ENCODE assay signal across 32 mouse cellular contexts in the genomic region with DNA sequence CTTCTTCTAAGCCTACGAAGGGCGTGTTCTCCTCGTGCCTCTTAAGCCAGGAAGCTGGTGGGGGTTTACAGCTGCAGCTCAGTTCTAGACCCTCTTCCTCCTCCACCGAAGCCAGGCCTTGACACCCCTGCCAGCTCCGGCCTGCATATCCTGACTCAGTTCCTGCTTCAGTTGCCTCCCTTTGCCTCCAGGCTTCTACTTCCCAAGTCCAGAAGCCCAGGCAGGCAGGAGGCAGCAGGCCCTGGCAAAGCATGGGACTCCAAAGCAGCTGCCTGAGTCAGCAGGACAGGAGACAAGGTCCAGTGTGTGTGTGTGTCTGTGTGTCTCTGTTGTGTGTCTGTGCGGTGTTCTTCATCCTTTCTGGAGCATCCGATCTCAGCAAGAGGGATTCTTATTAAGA. TPM values are rescaled to one million over a fixed set of nuclear protein-coding genes. Genes with fewer than 3 reads are reported as not detected.
DNase-seq lines count a peak whose midpoint lies in the region; ATAC-seq and TF ChIP-seq lines count a peak whose summit lies in the region.
"Had no signal": no experiment of that assay in that cellular context is flagged by ENCODE, and none has a peak within 500 bp of the region (broad histone marks: within the 10 kb centered on the region; RNA-seq: fewer than 3 reads in every experiment).

No protein-coding gene starts in this region.

- no peak for TF ChIP-seq CTCF in kidney, adult 2 months (conservative IDR thresholded peaks at IDR 0.05; ENCODE audit: insufficient read depth, insufficient read length, low read depth, low read length)
- TF ChIP-seq CTCF in E14TG2a.4 (conservative IDR thresholded peaks at IDR 0.05; ENCODE audit: low read length) = no peak
- TF ChIP-seq CTCF in stomach, postnatal 0 days (IDR thresholded peaks at IDR 0.05; ENCODE audit: low read depth) = no peak

- no peak for TF ChIP-seq POLR2A in kidney, adult 2 months (IDR thresholded peaks at IDR 0.05; ENCODE audit: low read depth, low read length)

- no peak overlapping the region for H3K4me2 ChIP-seq in embryonic facial prominence, embryonic 15.5 days (replicated peaks)
- no peak overlapping the region for H3K4me2 ChIP-seq in stomach, postnatal 0 days (replicated peaks; ENCODE audit: low read depth)
- H3K4me2 ChIP-seq: heart, embryonic 15.5 days; midbrain, embryonic 13.5 days had no signal

- peak; percentile 31 for DNase-seq in kidney, adult 2 months
- DNase-seq in kidney, adult 8-10 months = no peak
- no peak for DNase-seq in stomach, postnatal 0 days (ENCODE audit: low spot score)
- no peak for DNase-seq in heart, postnatal 10 days
- DNase-seq: adrenal gland, postnatal 25 days; cerebellum, adult 8-10 months; cerebellum, postnatal 36 days; embryo, embryonic 11 days; gastrocnemius, adult 2 months; liver; liver, postnatal 0 days; lung, postnatal 36 days; thymus, adult 18-20 months; thymus, postnatal 36 days had no signal

- TF ChIP-seq EP300 in stomach, postnatal 0 days (optimal IDR thresholded peaks at IDR 0.05) = no peak

- peaks cover 9% of the 10 kb centered on the region; the same call in 1 of the 2 replicates for H3K4me1 ChIP-seq in kidney, adult 2 months (ENCODE audit: control insufficient read depth, insufficient read depth, low read length)
- H3K4me1 ChIP-seq in E14TG2a.4 (replicated peaks; ENCODE audit: low read depth, low read length) = peaks cover 84% of the 10 kb centered on the region
- H3K4me1 ChIP-seq in embryonic facial prominence, embryonic 15.5 days = peaks cover 48% of the 10 kb centered on the region
- H3K4me1 ChIP-seq in stomach, postnatal 0 days (replicated peaks; ENCODE audit: control insufficient read depth, insufficient read depth) = 0 out of 2 replicates have a peak, but pooled peaks cover 2% of the 10 kb centered on the region

- no peak for ATAC-seq in embryonic facial prominence, embryonic 15.5 days (ENCODE audit: insufficient number of reproducible peaks, low FRiP score, low TSS enrichment, low read depth)
- no peak for ATAC-seq in stomach, postnatal 0 days (ENCODE audit: low FRiP score, low TSS enrichment)
- no peak for ATAC-seq in granulocyte monocyte progenitor cell, adult 5-6 weeks (replicated peaks; ENCODE audit: poor library complexity, severe bottlenecking)
- ATAC-seq: hindbrain, embryonic 16.5 days; intestine, postnatal 0 days; liver, postnatal 0 days; midbrain, embryonic 13.5 days had no signal

- 76% methylated on average over 7 of the region's 7 CpGs for WGBS in kidney, adult 2 months
- WGBS in embryonic facial prominence, embryonic 15.5 days = 76% methylated on average over 7 of the region's 7 CpGs
- WGBS in stomach, postnatal 0 days = 60% methylated on average over 7 of the region's 7 CpGs

- intact Hi-C loops in heart, postnatal 10 days (cut with DNase I) = no loop called here

- H3K27ac ChIP-seq in kidney, adult 2 months (ENCODE audit: insufficient read depth, low read depth, low read length) = no peak overlapping the region
- H3K27ac ChIP-seq in embryonic facial prominence, embryonic 15.5 days (replicated peaks) = peak overlapping the region; percentile 58; the same call in 1 of the 2 replicates
- H3K27ac ChIP-seq in stomach, postnatal 0 days (replicated peaks) = peak overlapping the region; percentile 85; the same call in 1 of the 2 replicates
- H3K27ac ChIP-seq: gastrocnemius, adult 2 months; heart, embryonic 15.5 days; kidney, postnatal 0 days; limb, embryonic 10.5 days; midbrain, embryonic 13.5 days had no signal

- H3K36me3 ChIP-seq in kidney, adult 2 months (ENCODE audit: control insufficient read depth, insufficient read depth, low read length) = peaks cover 2% of the 10 kb centered on the region
- H3K36me3 ChIP-seq in E14TG2a.4 (ENCODE audit: insufficient read depth, low read length) = peaks cover 63% of the 10 kb centered on the region
- H3K36me3 ChIP-seq in embryonic facial prominence, embryonic 15.5 days = peaks cover 38% of the 10 kb centered on the region
- peaks cover 5% of the 10 kb centered on the region; the same call in 1 of the 2 replicates for H3K36me3 ChIP-seq in stomach, postnatal 0 days (ENCODE audit: control insufficient read depth, insufficient read depth, low read length)

- H3K9ac ChIP-seq in embryonic facial prominence, embryonic 15.5 days = no peak overlapping the region
- no peak overlapping the region for H3K9ac ChIP-seq in stomach, postnatal 0 days (ENCODE audit: low read length)
- H3K9ac ChIP-seq: heart, embryonic 15.5 days; liver, postnatal 0 days; midbrain, embryonic 13.5 days had no signal

- H3K27me3 ChIP-seq in kidney, adult 2 months (replicated peaks; ENCODE audit: control insufficient read depth, insufficient read depth, low read length) = no peaks in the 10 kb centered on the region
- H3K27me3 ChIP-seq in E14TG2a.4 (ENCODE audit: insufficient read depth, low read length) = peaks cover 2% of the 10 kb centered on the region; the same call in 1 of the 2 replicates
- H3K27me3 ChIP-seq in embryonic facial prominence, embryonic 15.5 days = peaks cover 23% of the 10 kb centered on the region
- H3K27me3 ChIP-seq in stomach, postnatal 0 days (ENCODE audit: control insufficient read depth, insufficient read depth, low read length) = no peaks in the 10 kb centered on the region
- H3K27me3 ChIP-seq: CH12.LX had no signal

- no peaks in the 10 kb centered on the region for H3K9me3 ChIP-seq in E14TG2a.4 (ENCODE audit: low read length)
- no peaks in the 10 kb centered on the region for H3K9me3 ChIP-seq in embryonic facial prominence, embryonic 15.5 days (replicated peaks)
- no peaks in the 10 kb centered on the region for H3K9me3 ChIP-seq in stomach, postnatal 0 days (ENCODE audit: control insufficient read depth, low read length)
- H3K9me3 ChIP-seq: heart, embryonic 15.5 days; limb, embryonic 10.5 days; megakaryocyte, embryonic 14.5 days; midbrain, embryonic 13.5 days had no signal

- no peak overlapping the region for H3K4me3 ChIP-seq in kidney, adult 2 months (ENCODE audit: insufficient read depth, low read depth, low read length)
- peak overlapping the region; percentile 32; the same call in 1 of the 2 replicates for H3K4me3 ChIP-seq in E14TG2a.4 (replicated peaks; ENCODE audit: low read length)
- H3K4me3 ChIP-seq in embryonic facial prominence, embryonic 15.5 days (replicated peaks) = no peak overlapping the region
- no peak overlapping the region for H3K4me3 ChIP-seq in stomach, postnatal 0 days (ENCODE audit: low read depth, low read length)
- H3K4me3 ChIP-seq: gastrocnemius, adult 2 months; heart, embryonic 15.5 days; limb, embryonic 10.5 days; megakaryocyte, embryonic 14.5 days; midbrain, embryonic 13.5 days had no signal

RNA-seq across cellular contexts. Expression of a gene that starts 2.2 kb away (rescaled TPM):
- 7.2 and 7.6 TPM in 2 replicates for polyA plus RNA-seq in kidney, adult 2 months (2012; rRNA removed)
- 347 and 362 TPM in 2 replicates for polyA plus RNA-seq in embryonic facial prominence, embryonic 15.5 days (2015; fragmentation: Nextera tagmentation; extraction: Ambion mirVana)
- 355 and 371 TPM in 2 replicates for polyA plus RNA-seq in stomach, postnatal 0 days (2015; fragmentation: Nextera tagmentation; extraction: Ambion mirVana)
- total RNA-seq in heart, postnatal 10 days (2021) = 1 to 10 TPM; 1.3 to 1.9 TPM
- total RNA-seq in granulocyte monocyte progenitor cell, adult 5-6 weeks (2014; fragmentation: Nextera tagmentation) = 2.8 and 3.1 TPM in 2 replicates
- 3.6 and 4.3 TPM in 2 replicates for total RNA-seq in granulocyte monocyte progenitor cell, adult 5-6 weeks (2017)

RNA-seq across cellular contexts. Expression of a gene that starts 20.0 kb away (rescaled TPM):
- 26.7 and 31.4 TPM in 2 replicates for polyA plus RNA-seq in kidney, adult 2 months (2012; rRNA removed)
- 19.2 and 24.9 TPM in 2 replicates for polyA plus RNA-seq in embryonic facial prominence, embryonic 15.5 days (2015; fragmentation: Nextera tagmentation; extraction: Ambion mirVana)
- polyA plus RNA-seq in stomach, postnatal 0 days (2015; fragmentation: Nextera tagmentation; extraction: Ambion mirVana) = 13.9 and 14.8 TPM in 2 replicates
- 1 to 10 TPM; 9.0 to 9.8 TPM for total RNA-seq in heart, postnatal 10 days (2021)
- 11.5 and 16.2 TPM in 2 replicates for total RNA-seq in granulocyte monocyte progenitor cell, adult 5-6 weeks (2014; fragmentation: Nextera tagmentation)
- 21.3 and 27.2 TPM in 2 replicates for total RNA-seq in granulocyte monocyte progenitor cell, adult 5-6 weeks (2017)

RNA-seq across cellular contexts. Expression of a gene that starts 29.6 kb away (rescaled TPM):
- 3.8 and 4.6 TPM in 2 replicates for polyA plus RNA-seq in kidney, adult 2 months (2012; rRNA removed)
- polyA plus RNA-seq in embryonic facial prominence, embryonic 15.5 days (2015; fragmentation: Nextera tagmentation; extraction: Ambion mirVana) = 7.1 and 7.7 TPM in 2 replicates
- 3.6 and 3.8 TPM in 2 replicates for polyA plus RNA-seq in stomach, postnatal 0 days (2015; fragmentation: Nextera tagmentation; extraction: Ambion mirVana)
- 1 to 10 TPM; 5.1 to 8.3 TPM for total RNA-seq in heart, postnatal 10 days (2021)
- total RNA-seq in granulocyte monocyte progenitor cell, adult 5-6 weeks (2014; fragmentation: Nextera tagmentation) = 4.2 and 17.8 TPM in 2 replicates
- 18.3 and 23.7 TPM in 2 replicates for total RNA-seq in granulocyte monocyte progenitor cell, adult 5-6 weeks (2017)

RNA-seq across cellular contexts. Expression of a gene that starts 45.8 kb away (rescaled TPM):
- 28.7 and 31.6 TPM in 2 replicates for polyA plus RNA-seq in kidney, adult 2 months (2012; rRNA removed)
- polyA plus RNA-seq in embryonic facial prominence, embryonic 15.5 days (2015; fragmentation: Nextera tagmentation; extraction: Ambion mirVana) = 4.6 and 5.4 TPM in 2 replicates
- 1.6 and 3.6 TPM in 2 replicates for polyA plus RNA-seq in stomach, postnatal 0 days (2015; fragmentation: Nextera tagmentation; extraction: Ambion mirVana)
- total RNA-seq in heart, postnatal 10 days (2021) = 10 to 100 TPM; 21.9 to 25.0 TPM
- 12.9 and 22.4 TPM in 2 replicates for total RNA-seq in granulocyte monocyte progenitor cell, adult 5-6 weeks (2014; fragmentation: Nextera tagmentation)
- 10.7 and 12.5 TPM in 2 replicates for total RNA-seq in granulocyte monocyte progenitor cell, adult 5-6 weeks (2017)

RNA-seq across cellular contexts. Expression of a gene that starts 51.0 kb away (rescaled TPM):
- 6.0 and 6.8 TPM in 2 replicates for polyA plus RNA-seq in kidney, adult 2 months (2012; rRNA removed)
- polyA plus RNA-seq in embryonic facial prominence, embryonic 15.5 days (2015; fragmentation: Nextera tagmentation; extraction: Ambion mirVana) = 0.15 TPM in 1 of 2 replicates, not detected in the other
- 4.7 and 5.2 TPM in 2 replicates for polyA plus RNA-seq in stomach, postnatal 0 days (2015; fragmentation: Nextera tagmentation; extraction: Ambion mirVana)
- 10 to 100 TPM; 13.9 to 20.4 TPM for total RNA-seq in heart, postnatal 10 days (2021)
- 4.0 and 6.4 TPM in 2 replicates for total RNA-seq in granulocyte monocyte progenitor cell, adult 5-6 weeks (2014; fragmentation: Nextera tagmentation)
- 1.4 and 2.0 TPM in 2 replicates for total RNA-seq in granulocyte monocyte progenitor cell, adult 5-6 weeks (2017)
- total RNA-seq: CH12.LX; gastrocnemius, adult 2 months; gastrocnemius, postnatal 4 days; hematopoietic stem cell, adult 5-6 weeks; layer of hippocampus, postnatal 10 days; left cerebral cortex, adult 8-10 months; monocyte, adult 5-6 weeks had no signal
- polyA plus RNA-seq: brain, embryonic 14.5 days; hindbrain, embryonic 16.5 days; midbrain, embryonic 13.5 days; neural tube, embryonic 11.5 days had no signal

Comparison
In these comparisons a context has a peak if more than half of its experiments do, and no peak if none do; other contexts are left out.
1. RNA of a gene that starts 2.2 kb away (polyA plus RNA-seq): 347 to 362 TPM in embryonic facial prominence, embryonic 15.5 days and 355 to 371 TPM in stomach, postnatal 0 days; 7.2 to 7.6 TPM in kidney, adult 2 months; every median in the first group is over 10 times any median in the second.